Comparison of ENCODE assay signal across 8 mouse cellular contexts in genomic region chr7:83089330-83089982, GRCm38 (mm10).
DNase-seq lines count a peak whose midpoint lies in the region; ATAC-seq and TF ChIP-seq lines count a peak whose summit lies in the region.

No protein-coding gene starts in this region.

- H3K79me2 ChIP-seq in heart, adult 2 months (replicated peaks; ENCODE audit: control insufficient read depth, insufficient read depth, low read length): no peaks in the 10 kb centered on the region

- 42% methylated on average over 8 of the region's 8 CpGs for WGBS in heart, embryonic 14.5 days
- WGBS in heart, adult 2 months: 29% methylated on average over 8 of the region's 8 CpGs

- TF ChIP-seq CTCF in heart, adult 2 months (IDR thresholded peaks at IDR 0.05): no peak

- TF ChIP-seq EP300 in heart, adult 2 months (IDR thresholded peaks at IDR 0.05; ENCODE audit: insufficient read depth, low read depth, low read length): no peak

- H3K9ac ChIP-seq in heart, embryonic 14.5 days (ENCODE audit: low read length): no peak overlapping the region
- H3K9ac ChIP-seq in heart, adult 2 months (ENCODE audit: low read depth, low read length): no peak overlapping the region

- DNase-seq in heart, adult 2 months: no peak
- peak; percentile 11 for DNase-seq in NIH3T3 (ENCODE audit: low read depth)
- peak; percentile 57 for DNase-seq in embryo, embryonic 9.5 days (ENCODE audit: extremely low spot score)
- peak; percentile 43 to 49 for DNase-seq in kidney, postnatal 4 days
- peak; percentile 11 for DNase-seq in testis, postnatal 14 days (ENCODE audit: low spot score)
- DNase-seq in adrenal gland, postnatal 25 days: no peak

- no peaks in the 10 kb centered on the region for H3K27me3 ChIP-seq in heart, embryonic 14.5 days (ENCODE audit: control insufficient read depth, insufficient read depth, low read length)
- H3K27me3 ChIP-seq in heart, adult 2 months (ENCODE audit: control insufficient read depth, insufficient read depth, low read length): no peaks in the 10 kb centered on the region

- no peaks in the 10 kb centered on the region for H3K36me3 ChIP-seq in heart, embryonic 14.5 days (ENCODE audit: control insufficient read depth, insufficient read depth, low read length)
- H3K36me3 ChIP-seq in heart, adult 2 months (ENCODE audit: control insufficient read depth, insufficient read depth, low read length): no peaks in the 10 kb centered on the region

- H3K4me1 ChIP-seq in heart, embryonic 14.5 days (ENCODE audit: control insufficient read depth in 2 of 2, insufficient read depth in 2 of 2, low read length in 2 of 2): peaks cover 9 to 12% of the 10 kb centered on the region in 2 experiments; a peak in 3 of 4 replicates
- H3K4me1 ChIP-seq in heart, adult 2 months (ENCODE audit: control insufficient read depth, insufficient read depth, low read length): no peaks in the 10 kb centered on the region

- no peak overlapping the region for H3K27ac ChIP-seq in heart, embryonic 14.5 days (replicated peaks in 1 of 2; ENCODE audit: control insufficient read depth in 1 of 2, insufficient read depth in 1 of 2, low read depth in 2 of 2, low read length in 2 of 2)
- H3K27ac ChIP-seq in heart, adult 2 months: no peak overlapping the region

- no peaks in the 10 kb centered on the region for H3K9me3 ChIP-seq in heart, embryonic 14.5 days (ENCODE audit: control insufficient read depth, low read length)

- intact Hi-C loops in heart, adult 2 months (cut with DNase I): no loop called here

- no peak for TF ChIP-seq POLR2A in heart, adult 2 months (IDR thresholded peaks at IDR 0.05; ENCODE audit: insufficient read depth, low read depth, low read length)

- H3K4me3 ChIP-seq in heart, embryonic 14.5 days (ENCODE audit: control insufficient read depth in 1 of 2, insufficient read depth in 1 of 2, low read depth in 1 of 2, low read length in 2 of 2): no peak overlapping the region
- no peak overlapping the region for H3K4me3 ChIP-seq in heart, adult 2 months

- peak overlapping the region; percentile 47 for H3K4me2 ChIP-seq in heart, embryonic 14.5 days (ENCODE audit: low read length)

- no peak for ATAC-seq in heart, embryonic 14.5 days (ENCODE audit: insufficient number of reproducible peaks, insufficient read depth, low FRiP score, low read depth)
- no peak for ATAC-seq in erythroid progenitor cell, adult 5-6 weeks (replicated peaks; ENCODE audit: low FRiP score, poor library complexity, severe bottlenecking)

Comparison
In these comparisons a context has a peak if more than half of its experiments do, and no peak if none do; other contexts are left out.
1. DNase-seq: peak in NIH3T3 (single experiment), embryo, embryonic 9.5 days (single experiment), kidney, postnatal 4 days (2 of 2) and testis, postnatal 14 days (single experiment); none in heart, adult 2 months (0 of 2) and adrenal gland, postnatal 25 days (single experiment).